Mouse (Mus musculus) CH12.LX (cell line): ENCODE measurements around the gene Tectb. TPM values are rescaled to one million over a fixed set of nuclear protein-coding genes. Genes with fewer than 3 reads are reported as not detected.

Source experiments
- DNase-seq: peaks from one replicate; pipeline ENCODE4 v3.0.0-alpha.2; 2013; ENCODE audit errors: extremely low read depth
- H3K27ac ChIP-seq: 2 replicates; pipeline ENCODE4 v1.5.1; 2012; ENCODE audit warnings: low read depth, mild to moderate bottlenecking, control low read depth, moderate library complexity; ENCODE audit not compliant: insufficient read depth
- H3K27me3 ChIP-seq: replicated peaks from 2 replicates; pipeline ENCODE3; 2012; ENCODE audit warnings: inconsistent platforms
- H3K36me3 ChIP-seq, 2 experiments: replicated peaks in 1 of 2; 2 replicates each; pipeline versions ENCODE3 to v1.6.1; 2012; ENCODE audit warnings: inconsistent platforms in 1 of 2, low read length in 1 of 2, mild to moderate bottlenecking in 1 of 2, mixed read lengths in 1 of 2, moderate library complexity in 1 of 2; ENCODE audit not compliant: control insufficient read depth in 1 of 2, insufficient read depth in 1 of 2
- H3K4me1 ChIP-seq, 2 experiments: 2 replicates each; pipeline ENCODE4 v1.6.1; 2012; ENCODE audit warnings: inconsistent platforms in 1 of 2, moderate library complexity in 1 of 2; ENCODE audit not compliant: insufficient read depth in 2 of 2, control insufficient read depth in 1 of 2
- H3K4me2 ChIP-seq: 2 replicates; pipeline ENCODE4 v1.6.1; 2012; ENCODE audit warnings: low read depth, mild to moderate bottlenecking, control low read depth; ENCODE audit not compliant: poor library complexity, insufficient read depth, severe bottlenecking
- H3K4me3 ChIP-seq, 3 experiments: fragments of 150-350 bp in 1 of 3; sonication (generic) in 1 of 3; replicated peaks in 1 of 3; 2 replicates each; pipeline versions ENCODE3 to v1.5.1; 2011 to 2012; ENCODE audit warnings: low read depth in 2 of 3, low read length in 2 of 3, mild to moderate bottlenecking in 2 of 3, moderate library complexity in 2 of 3, control low read depth in 1 of 3, improper control_type of control experiment in 1 of 3, inconsistent platforms in 1 of 3, mixed read lengths in 1 of 3; ENCODE audit not compliant: poor library complexity in 1 of 3
- H3K79me2 ChIP-seq: replicated peaks from 2 replicates; pipeline ENCODE4 v1.6.1; 2012; ENCODE audit warnings: mild to moderate bottlenecking, moderate library complexity; ENCODE audit not compliant: control insufficient read depth, poor library complexity, insufficient read depth, severe bottlenecking; ENCODE audit errors: extremely low read depth
- H3K9ac ChIP-seq: 2 replicates; pipeline ENCODE4 v1.6.1; 2012; ENCODE audit warnings: low read depth, mild to moderate bottlenecking, control low read depth, moderate library complexity; ENCODE audit not compliant: insufficient read depth
- H3K9me3 ChIP-seq: replicated peaks from 2 replicates; pipeline ENCODE3; 2012; ENCODE audit warnings: low read length, inconsistent platforms, mixed read lengths
- BHLHE40 ChIP-seq: IDR thresholded peaks from 2 replicates; pipeline ENCODE4 v1.6.1; 2011; ENCODE audit warnings: mild to moderate bottlenecking, low read depth, low read length, improper control_type of control experiment
- CHD2 ChIP-seq: IDR thresholded peaks from 2 replicates; pipeline ENCODE4 v1.6.1; 2011; ENCODE audit warnings: low read length, improper control_type of control experiment
- CTCF ChIP-seq, 2 experiments: IDR thresholded peaks in 1 of 2; conservative IDR thresholded peaks in 1 of 2; 2 replicates each; pipeline ENCODE4 v1.5.1; 2011 to 2012; ENCODE audit warnings: low read depth in 2 of 2, low read length in 2 of 2, improper control_type of control experiment in 1 of 2, inconsistent platforms in 1 of 2, mild to moderate bottlenecking in 1 of 2, moderate library complexity in 1 of 2
- E2F4 ChIP-seq: IDR thresholded peaks from 2 replicates; pipeline ENCODE4 v1.6.1; 2011; ENCODE audit warnings: low read depth, low read length, improper control_type of control experiment; ENCODE audit not compliant: insufficient replicate concordance
- EP300 ChIP-seq: IDR thresholded peaks from 2 replicates; pipeline ENCODE4 v1.6.1; 2011; ENCODE audit warnings: low read length, improper control_type of control experiment
- GABPA ChIP-seq: IDR thresholded peaks from 2 replicates; pipeline ENCODE4 v1.6.1; 2012; ENCODE audit warnings: low read depth, low read length, improper control_type of control experiment, inconsistent platforms; ENCODE audit not compliant: insufficient replicate concordance
- HCFC1 ChIP-seq: IDR thresholded peaks from 2 replicates; pipeline ENCODE4 v1.6.1; 2012; ENCODE audit warnings: low read depth, mild to moderate bottlenecking, inconsistent platforms, low read length, improper control_type of control experiment
- IRF4 ChIP-seq: IDR thresholded peaks from 2 replicates; pipeline ENCODE4 v1.6.1; 2014; ENCODE audit warnings: low read depth, mild to moderate bottlenecking, inconsistent platforms, low read length, improper control_type of control experiment
- JUN ChIP-seq: IDR thresholded peaks from 2 replicates; pipeline ENCODE4 v1.6.1; 2011; ENCODE audit warnings: low read depth, mild to moderate bottlenecking, low read length, improper control_type of control experiment, moderate library complexity; ENCODE audit not compliant: insufficient read depth
- JUND ChIP-seq: conservative IDR thresholded peaks from 2 replicates; pipeline ENCODE4 v1.6.1; 2011; ENCODE audit warnings: low read depth, low read length, improper control_type of control experiment
- KAT2A ChIP-seq: IDR thresholded peaks from 2 replicates; pipeline ENCODE4 v1.6.1; 2012; ENCODE audit warnings: low read length, improper control_type of control experiment, inconsistent platforms; ENCODE audit not compliant: insufficient replicate concordance
- MAFK ChIP-seq: IDR thresholded peaks from 2 replicates; pipeline ENCODE4 v1.6.1; 2011; ENCODE audit warnings: low read length, improper control_type of control experiment; ENCODE audit not compliant: insufficient replicate concordance
- MAX ChIP-seq: IDR thresholded peaks from 2 replicates; pipeline ENCODE4 v1.6.1; 2011; ENCODE audit warnings: low read length, improper control_type of control experiment
- MXI1 ChIP-seq: IDR thresholded peaks from 2 replicates; pipeline ENCODE4 v1.6.1; 2011; ENCODE audit warnings: mild to moderate bottlenecking, low read depth, low read length, improper control_type of control experiment
- PAX5 ChIP-seq: IDR thresholded peaks from 2 replicates; pipeline ENCODE4 v1.6.1; 2012; ENCODE audit warnings: low read length, inconsistent platforms, mixed read lengths
- POLR2A ChIP-seq: IDR thresholded peaks from 2 replicates; pipeline ENCODE4 v1.6.1; 2011; ENCODE audit warnings: low read depth, mild to moderate bottlenecking, improper control_type of control experiment, low read length
- RAD21 ChIP-seq: IDR thresholded peaks from 2 replicates; pipeline ENCODE4 v1.6.1; 2011; ENCODE audit warnings: low read depth, mild to moderate bottlenecking, low read length, improper control_type of control experiment, moderate library complexity
- SIN3A ChIP-seq: IDR thresholded peaks from 2 replicates; pipeline ENCODE4 v1.6.1; 2012; ENCODE audit warnings: low read length, improper control_type of control experiment, inconsistent platforms
- TCF12 ChIP-seq: IDR thresholded peaks from 2 replicates; pipeline ENCODE4 v1.6.1; 2014; ENCODE audit warnings: low read depth, mild to moderate bottlenecking, inconsistent platforms, low read length, improper control_type of control experiment
- UBTF ChIP-seq: IDR thresholded peaks from 2 replicates; pipeline ENCODE4 v1.6.1; 2012; ENCODE audit warnings: low read depth, mild to moderate bottlenecking, inconsistent platforms, low read length, improper control_type of control experiment, moderate library complexity
- USF1 ChIP-seq: IDR thresholded peaks from 2 replicates; pipeline ENCODE4 v1.6.1; 2014; ENCODE audit warnings: low read depth, mild to moderate bottlenecking, inconsistent platforms, low read length, improper control_type of control experiment
- USF2 ChIP-seq: conservative IDR thresholded peaks from 2 replicates; pipeline ENCODE4 v1.6.1; 2011; ENCODE audit warnings: low read depth, low read length, improper control_type of control experiment
- ZC3H11A ChIP-seq: IDR thresholded peaks from 2 replicates; pipeline ENCODE4 v1.6.1; 2012; ENCODE audit warnings: low read depth, mild to moderate bottlenecking, inconsistent platforms, low read length, improper control_type of control experiment
- ZKSCAN1 ChIP-seq: IDR thresholded peaks from 2 replicates; pipeline ENCODE4 v1.6.1; 2012; ENCODE audit warnings: low read depth, inconsistent platforms, low read length, improper control_type of control experiment, borderline replicate concordance
- ZNF384 ChIP-seq: IDR thresholded peaks from 2 replicates; pipeline ENCODE4 v1.6.1; 2012; ENCODE audit warnings: low read depth, low read length, improper control_type of control experiment, inconsistent platforms
- dilution Hi-C: fragments of 300-500 bp; cut with MboI; formaldehyde crosslinking; loops from 2 replicates; pipeline ENCODE4 v1.14.3; 2020; ENCODE audit warnings: low sequenced_read_pairs; ENCODE audit not compliant: extremely low pct_unique_long_range_greater_than_20kb, extremely low pct_ligation_motif_present
- in situ Hi-C: fragments of 300-500 bp; cut with MboI; formaldehyde crosslinking; loops from 3 replicates; pipeline ENCODE4 v1.14.3; 2019; ENCODE audit warnings: low sequenced_read_pairs, low pct_ligation_motif_present, low pct_unique_long_range_greater_than_20kb, mixed read lengths
- polyA plus RNA-seq: library from polyadenylated mRNA; unstranded; fragments of >175 nt; gene quantifications from 2 replicates; pipeline ENCODE4 v1.2.1, GENCODE M21; 2012; ENCODE audit warnings: low read depth; ENCODE audit not compliant: insufficient read length
- total RNA-seq, 2 experiments: library from RNA; depleted of rRNA; stranded (reverse); fragments of 300-350 nt in 1 of 2; fragments of >200 nt in 1 of 2; gene quantifications; 2 replicates each; pipeline ENCODE4 v1.2.3; 2012 to 2014

The Tectb gene
- total and polyA plus RNA-seq, 3 experiments: not detected

DNA sequence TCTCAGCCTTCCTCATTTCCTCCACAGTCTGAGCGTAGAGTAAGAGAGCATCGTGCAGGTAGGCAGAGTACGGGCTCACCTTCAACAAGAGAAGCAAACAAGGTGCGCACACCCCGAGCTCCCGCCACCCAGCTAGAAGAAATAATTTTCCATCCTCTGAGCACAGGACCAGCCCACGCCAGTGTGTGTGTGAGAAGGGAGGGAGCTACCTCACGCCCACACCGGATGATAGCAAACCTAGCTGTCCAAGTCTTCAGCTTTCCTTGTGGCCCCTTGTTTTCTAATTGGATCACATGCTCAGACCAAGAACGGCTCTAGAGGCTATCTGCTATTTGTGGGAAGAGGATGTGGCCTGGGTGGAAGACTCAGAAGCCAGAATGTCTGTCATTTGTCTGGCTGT lies 50.5 kb downstream of the Tectb start:
- Histone ChIP-seq H3K4me2 (no peak overlapping the region), H3K79me2 (no peaks in the 10 kb centered on the region), H3K36me3 (no peaks in the 10 kb centered on the region), H3K27me3 (no peaks in the 10 kb centered on the region), H3K4me3 (no peak overlapping the region), H3K4me1 (peaks cover 8 to 30% of the 10 kb centered on the region in 2 experiments), H3K9ac (no peak overlapping the region), H3K27ac (no peak overlapping the region), H3K9me3 (peaks cover 8% of the 10 kb centered on the region)
- TF ChIP-seq RAD21 (no peak), PAX5 (no peak), GABPA (no peak), CHD2 (no peak), ZC3H11A (no peak), MAFK (no peak), ZKSCAN1 (no peak), ZNF384 (no peak), HCFC1 (no peak)
- in situ Hi-C loops (no loop called here), dilution Hi-C loops (no loop called here)
- DNase-seq: no peak

GRCm38 (mm10) chr19:55232136-55232535 lies 51.6 kb downstream of the Tectb start:
- peaks cover 10 to 23% of the 10 kb centered on the region in 2 experiments for H3K4me1 ChIP-seq

More at GRCm38 (mm10) chr19:55232136-55232535, 51.6 kb downstream of the Tectb start:
- H3K4me2 ChIP-seq: no peak overlapping the region
- no peak overlapping the region for H3K4me3 ChIP-seq
- H3K9me3 ChIP-seq: no peaks in the 10 kb centered on the region
- no peak overlapping the region for H3K27ac ChIP-seq
- TF ChIP-seq UBTF (no peak), MXI1 (no peak), RAD21 (no peak), USF1 (no peak), USF2 (no peak), TCF12 (no peak), MAX (no peak), SIN3A (no peak), EP300 (no peak), KAT2A (no peak), PAX5 (no peak), E2F4 (no peak), IRF4 (no peak), CHD2 (no peak), BHLHE40 (no peak), JUN (no peak), POLR2A (no peak), JUND (no peak), CTCF (conservative IDR thresholded peaks at IDR 0.05 in 1 of 2, IDR thresholded peaks at IDR 0.05 in 1 of 2; ENCODE audit: low read depth in 2 of 2, low read length in 2 of 2) (no peak)
- H3K36me3 ChIP-seq: no peaks in the 10 kb centered on the region
- no peak for DNase-seq
- no peak overlapping the region for H3K9ac ChIP-seq
- in situ Hi-C loops (no loop called here), dilution Hi-C loops (no loop called here)
- H3K79me2 ChIP-seq: no peaks in the 10 kb centered on the region
- no peaks in the 10 kb centered on the region for H3K27me3 ChIP-seq
